In the genomic region with DNA sequence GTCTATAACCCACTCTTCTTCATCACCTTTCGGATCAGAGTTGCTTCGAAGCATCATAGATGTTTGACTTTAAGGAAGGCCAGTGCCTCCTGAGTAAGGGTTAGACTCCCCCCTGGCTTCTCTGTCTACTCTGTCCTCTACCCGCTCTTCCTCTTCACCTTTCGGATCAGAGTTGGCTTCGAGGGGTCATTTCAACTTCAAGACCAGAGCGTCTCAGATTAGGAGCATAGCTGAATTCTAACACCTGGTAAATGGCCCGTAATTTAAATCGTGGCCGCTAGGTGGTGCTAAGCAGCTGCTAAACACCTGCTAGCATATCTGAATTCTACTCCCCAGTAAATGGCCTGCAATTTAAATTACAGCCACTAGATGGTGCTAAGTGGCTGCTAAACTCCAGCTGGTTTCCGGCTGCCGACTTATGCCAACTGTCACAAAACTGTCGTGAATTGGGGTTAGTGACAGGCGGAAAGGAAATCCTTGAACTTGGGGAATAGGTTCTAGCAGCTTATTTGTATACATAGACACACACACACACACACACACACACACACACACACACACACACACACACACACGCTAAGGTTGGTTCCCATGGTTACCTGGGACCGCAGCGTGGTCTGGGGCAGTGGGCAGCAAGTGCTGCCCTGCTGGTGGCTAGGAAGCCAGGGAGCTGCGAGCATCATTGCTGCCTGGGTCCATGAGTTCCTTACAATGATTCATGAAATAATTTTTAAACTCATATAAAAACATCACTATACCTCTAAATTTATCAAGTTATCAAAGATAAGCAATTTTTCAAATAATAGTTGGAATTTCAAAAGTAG, we compare ENCODE assay signal across 7 mouse cellular contexts.
DNase-seq lines count a peak whose midpoint lies in the region; ATAC-seq lines count a peak whose summit lies in the region.

No protein-coding gene starts in this region.

- H3K9ac ChIP-seq in embryonic facial prominence, embryonic 11.5 days (replicated peaks; ENCODE audit: low read length) = peak overlapping the region; percentile 26; the same call in 1 of the 2 replicates
- H3K9ac ChIP-seq in midbrain, embryonic 13.5 days (replicated peaks) = no peak overlapping the region

- no peak overlapping the region for H3K27ac ChIP-seq in embryonic facial prominence, embryonic 11.5 days (replicated peaks; ENCODE audit: low read depth, low read length)
- no peak overlapping the region for H3K27ac ChIP-seq in limb, embryonic 10.5 days
- H3K27ac ChIP-seq in midbrain, embryonic 13.5 days = no peak overlapping the region

- DNase-seq in adrenal gland, postnatal 14 days = peak; percentile 95
- DNase-seq in embryonic facial prominence, embryonic 11.5 days (ENCODE audit: low spot score) = peak; percentile 100
- peak; percentile 94 for DNase-seq in kidney, adult 11 months
- peak; percentile 90 for DNase-seq in limb, embryonic 10.5 days (ENCODE audit: low spot score)
- peak; percentile 51 for DNase-seq in spleen, adult 12 weeks (ENCODE audit: low spot score)

- H3K4me3 ChIP-seq in embryonic facial prominence, embryonic 11.5 days (ENCODE audit: low read depth, low read length) = peak overlapping the region; percentile 36
- H3K4me3 ChIP-seq in limb, embryonic 10.5 days = peak overlapping the region; percentile 52
- peak overlapping the region; percentile 41 for H3K4me3 ChIP-seq in midbrain, embryonic 13.5 days (replicated peaks)

- peak; percentile 91 for ATAC-seq in embryonic facial prominence, embryonic 11.5 days (replicated peaks; ENCODE audit: insufficient number of reproducible peaks, low FRiP score, low TSS enrichment, low read depth)
- ATAC-seq in granulocyte monocyte progenitor cell, adult 5-6 weeks (replicated peaks; ENCODE audit: poor library complexity, severe bottlenecking) = peak; percentile 100
- peak; percentile 99 for ATAC-seq in midbrain, embryonic 13.5 days

- no peaks in the 10 kb centered on the region for H3K4me1 ChIP-seq in embryonic facial prominence, embryonic 11.5 days (ENCODE audit: control insufficient read depth, insufficient read depth, low read length)
- no peaks in the 10 kb centered on the region for H3K4me1 ChIP-seq in limb, embryonic 10.5 days
- H3K4me1 ChIP-seq in midbrain, embryonic 13.5 days (replicated peaks) = no peaks in the 10 kb centered on the region

- H3K36me3 ChIP-seq in embryonic facial prominence, embryonic 11.5 days (replicated peaks; ENCODE audit: control insufficient read depth, insufficient read depth, low read depth, low read length) = no peaks in the 10 kb centered on the region
- no peaks in the 10 kb centered on the region for H3K36me3 ChIP-seq in limb, embryonic 10.5 days
- H3K36me3 ChIP-seq in midbrain, embryonic 13.5 days = no peaks in the 10 kb centered on the region

- peak overlapping the region; percentile 30 for H3K4me2 ChIP-seq in embryonic facial prominence, embryonic 11.5 days (ENCODE audit: low read depth, low read length)
- H3K4me2 ChIP-seq in midbrain, embryonic 13.5 days (replicated peaks) = peak overlapping the region; percentile 49

- 25% methylated on average over 17 of the region's 17 CpGs for WGBS in embryonic facial prominence, embryonic 11.5 days
- 26% methylated on average over 17 of the region's 17 CpGs for WGBS in limb, embryonic 10.5 days
- WGBS in midbrain, embryonic 13.5 days = 22% methylated on average over 17 of the region's 17 CpGs

- no peaks in the 10 kb centered on the region for H3K27me3 ChIP-seq in embryonic facial prominence, embryonic 11.5 days (ENCODE audit: control insufficient read depth, insufficient read depth, low read length)
- no peaks in the 10 kb centered on the region for H3K27me3 ChIP-seq in limb, embryonic 10.5 days (ENCODE audit: low read depth, poor library complexity, severe bottlenecking)
- H3K27me3 ChIP-seq in midbrain, embryonic 13.5 days = no peaks in the 10 kb centered on the region

- H3K9me3 ChIP-seq in embryonic facial prominence, embryonic 11.5 days (replicated peaks; ENCODE audit: control insufficient read depth, low read length) = no peaks in the 10 kb centered on the region
- no peaks in the 10 kb centered on the region for H3K9me3 ChIP-seq in limb, embryonic 10.5 days (replicated peaks)
- H3K9me3 ChIP-seq in midbrain, embryonic 13.5 days = 0 out of 2 replicates have a peak, but pooled peaks cover 5% of the 10 kb centered on the region
